Mouse (Mus musculus) adrenal gland, adult (tissue): ENCODE results near the gene Fasn.
A peak's percentile ranks its signal among the peaks of the same experiment; 100 is the strongest.
"Not testable (repeated sequence)": the region's sequence is repeated elsewhere in the genome, so short reads cannot be mapped to it uniquely, and the experiment has no call there.

Source experiments
- DNase-seq, 2 experiments: peaks; one replicate each; pipeline ENCODE4 v3.0.0; 2022 to 2023; ENCODE audit warnings: low spot score in 1 of 2; ENCODE audit not compliant: inconsistent age in 2 of 2

Gene Fasn

GRCm38 (mm10) chr11:120767023-120767422 is 57.3 kb downstream of the Fasn start:
- not testable (repeated sequence) for DNase-seq

GRCm38 (mm10) chr11:120763121-120763999 is 61.0 kb downstream of the Fasn start:
- DNase-seq: not testable (repeated sequence)

- not testable (repeated sequence) for DNase-seq
These were observed 61.7 kb downstream of the Fasn start, which contains the start of gene Hmga1b for GRCm38 (mm10) chr11:120762672-120763041. Gene Hmga1b, plus strand, starts transcription at chr11:120762794.

- DNase-seq: peak in 1 of 2 experiments; percentile 65
These were observed 62.3 kb downstream of the Fasn start for GRCm38 (mm10) chr11:120761811-120762671.

- DNase-seq: no peak
These were observed 64.1 kb downstream of the Fasn start for GRCm38 (mm10) chr11:120760236-120760635.
